Mouse (Mus musculus): ENCODE measurements at regions not wholly inside any gene's neighbourhood (a gene's known extent, or its start where the extent isn't known, plus 50 kb on each side); places are given as distances from the start of the nearest gene placed in this dataset.

DNA sequence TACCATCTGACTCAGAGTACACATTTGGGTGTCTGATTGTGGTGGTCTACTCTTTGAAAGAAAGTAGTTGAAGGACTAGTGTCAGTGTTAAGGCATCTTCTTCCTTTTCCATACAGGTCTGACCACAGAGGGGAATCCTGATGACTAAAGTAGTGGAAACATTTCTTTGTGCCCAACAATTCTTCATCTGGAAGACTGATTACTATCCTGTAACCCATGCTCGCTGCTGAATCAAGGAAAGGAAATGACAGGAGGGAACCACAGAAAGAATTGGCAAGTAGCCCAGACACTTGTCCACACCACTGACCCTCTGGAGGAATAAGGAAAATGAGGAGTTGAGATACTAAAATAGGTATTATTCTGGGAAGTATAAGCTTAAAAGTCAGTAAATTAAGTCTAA lies 162.3 kb downstream of the 4933402N22Rik start:
- H3K4me3 ChIP-seq (replicated peaks; ENCODE audit: low read depth, low read length) = no peak overlapping the region
- no peak overlapping the region for H3K4me2 ChIP-seq (ENCODE audit: low read length)
- H3K27me3 ChIP-seq (ENCODE audit: control insufficient read depth, insufficient read depth, low read length) = no peaks in the 10 kb centered on the region
- no peak overlapping the region for H3K9ac ChIP-seq (replicated peaks; ENCODE audit: low read length)
- H3K36me3 ChIP-seq (ENCODE audit: control insufficient read depth, insufficient read depth, low read length) = no peaks in the 10 kb centered on the region
- ATAC-seq (ENCODE audit: low FRiP score, low TSS enrichment) (no peak), DNase-seq (no peak)
- H3K27ac ChIP-seq (replicated peaks; ENCODE audit: low read depth, low read length) = no peak overlapping the region
- no peaks in the 10 kb centered on the region for H3K9me3 ChIP-seq (ENCODE audit: control insufficient read depth, low read length)
- WGBS = 82% methylated on average over 1 of the region's 1 CpGs
- H3K4me1 ChIP-seq (ENCODE audit: control insufficient read depth, insufficient read depth, low read length) = no peaks in the 10 kb centered on the region

DNA sequence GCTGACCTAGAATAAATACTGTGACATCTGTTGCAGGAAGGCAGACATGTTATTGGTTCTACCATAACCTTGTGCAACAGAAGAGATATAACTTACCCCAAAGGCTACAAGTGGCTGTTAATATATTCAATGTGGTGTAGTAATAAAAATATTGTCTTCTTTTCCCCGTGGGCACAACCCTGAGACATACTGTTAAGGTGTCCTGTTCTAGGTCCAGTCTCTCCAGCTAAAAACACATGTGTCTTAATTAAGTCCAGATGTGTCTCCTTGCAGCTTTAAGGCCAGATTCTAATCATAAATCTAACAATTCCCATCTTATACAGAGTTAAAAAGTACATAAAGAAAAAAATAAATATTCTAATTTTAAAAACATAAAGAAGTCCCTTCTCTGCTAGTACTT lies 175.8 kb downstream of the 4933402N22Rik start:
- Histone ChIP-seq H3K4me2 (ENCODE audit: low read length) (no peak overlapping the region), H3K27ac (replicated peaks; ENCODE audit: low read depth, low read length) (no peak overlapping the region), H3K9me3 (ENCODE audit: control insufficient read depth, low read length) (no peaks in the 10 kb centered on the region), H3K36me3 (ENCODE audit: control insufficient read depth, insufficient read depth, low read length) (no peaks in the 10 kb centered on the region), H3K4me3 (replicated peaks; ENCODE audit: low read depth, low read length) (no peak overlapping the region), H3K27me3 (ENCODE audit: control insufficient read depth, insufficient read depth, low read length) (no peaks in the 10 kb centered on the region), H3K4me1 (ENCODE audit: control insufficient read depth, insufficient read depth, low read length) (no peaks in the 10 kb centered on the region), H3K9ac (replicated peaks; ENCODE audit: low read length) (no peak overlapping the region)
- DNase-seq (no peak), ATAC-seq (ENCODE audit: low FRiP score, low TSS enrichment) (no peak)
- WGBS = 83% methylated on average over 1 of the region's 1 CpGs

DNA sequence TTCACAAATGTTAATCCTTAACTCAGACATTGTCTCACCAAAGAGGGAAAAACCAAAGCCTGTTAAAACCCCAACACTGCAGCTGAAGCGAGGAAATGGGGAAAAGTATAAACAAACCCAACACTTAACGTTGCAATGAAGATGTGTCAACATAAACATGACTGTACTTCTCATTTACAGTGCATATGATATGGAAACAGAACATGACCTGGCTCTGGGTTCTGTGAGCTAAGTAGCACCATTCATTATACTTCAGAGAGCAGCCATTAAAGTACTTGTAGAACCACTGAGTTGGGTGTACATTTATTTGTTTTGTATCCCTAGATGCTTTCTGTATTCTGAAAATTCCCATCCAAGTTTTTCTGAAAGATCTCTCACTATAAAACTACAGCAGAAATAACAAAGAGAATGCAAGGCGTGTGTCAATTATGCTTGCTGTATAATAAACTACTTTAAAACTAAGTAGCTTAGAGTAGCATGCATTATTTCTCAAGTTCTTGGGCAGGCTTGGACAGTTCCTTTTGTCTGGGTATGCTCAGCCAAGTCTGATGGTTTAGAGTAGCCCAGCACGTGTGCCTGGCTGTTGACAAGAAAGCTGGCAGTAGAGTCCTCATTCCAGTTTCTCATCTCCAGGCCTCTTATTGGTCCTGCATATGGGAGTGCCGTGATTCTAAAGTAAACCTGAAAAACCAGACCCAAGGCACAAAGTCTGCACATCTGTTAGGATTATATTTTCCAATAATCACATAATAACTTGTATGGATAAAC lies 198.9 kb downstream of the 4933402N22Rik start:
- 78% methylated on average over 5 of the region's 5 CpGs for WGBS
- DNase-seq (no peak), ATAC-seq (ENCODE audit: low FRiP score, low TSS enrichment) (no peak)
- no peak overlapping the region for H3K4me3 ChIP-seq (replicated peaks; ENCODE audit: low read depth, low read length)
- H3K36me3 ChIP-seq (ENCODE audit: control insufficient read depth, insufficient read depth, low read length) = no peaks in the 10 kb centered on the region
- no peaks in the 10 kb centered on the region for H3K4me1 ChIP-seq (ENCODE audit: control insufficient read depth, insufficient read depth, low read length)
- H3K9ac ChIP-seq (replicated peaks; ENCODE audit: low read length) = no peak overlapping the region
- H3K9me3 ChIP-seq (ENCODE audit: control insufficient read depth, low read length) = no peaks in the 10 kb centered on the region
- H3K4me2 ChIP-seq (ENCODE audit: low read length) = no peak overlapping the region
- H3K27me3 ChIP-seq (ENCODE audit: control insufficient read depth, insufficient read depth, low read length) = no peaks in the 10 kb centered on the region
- no peak overlapping the region for H3K27ac ChIP-seq (replicated peaks; ENCODE audit: low read depth, low read length)

DNA sequence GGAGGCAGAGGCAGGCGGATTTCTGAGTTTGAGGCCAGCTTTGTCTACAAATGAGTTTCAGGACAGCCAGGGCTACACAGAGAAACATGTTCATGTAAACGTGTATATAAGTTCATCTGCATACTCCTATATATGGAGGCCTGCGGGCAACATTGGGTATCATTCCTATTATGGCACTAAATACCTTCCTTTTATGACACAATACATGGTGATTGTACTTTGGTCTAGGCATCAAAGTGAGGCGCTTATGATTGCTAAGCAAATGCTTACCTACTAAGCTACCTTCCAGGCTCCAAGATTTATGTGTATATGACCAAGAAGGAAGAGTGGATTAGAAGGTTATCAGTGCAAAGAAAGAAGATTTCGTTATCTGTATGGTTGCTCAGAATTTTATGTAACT lies 207.1 kb downstream of the 4933402N22Rik start:
- Histone ChIP-seq H3K9ac (replicated peaks; ENCODE audit: low read length) (no peak overlapping the region), H3K27me3 (ENCODE audit: control insufficient read depth, insufficient read depth, low read length) (no peaks in the 10 kb centered on the region), H3K4me3 (replicated peaks; ENCODE audit: low read depth, low read length) (no peak overlapping the region), H3K9me3 (ENCODE audit: control insufficient read depth, low read length) (no peaks in the 10 kb centered on the region), H3K4me2 (ENCODE audit: low read length) (no peak overlapping the region), H3K27ac (replicated peaks; ENCODE audit: low read depth, low read length) (no peak overlapping the region), H3K36me3 (ENCODE audit: control insufficient read depth, insufficient read depth, low read length) (no peaks in the 10 kb centered on the region), H3K4me1 (ENCODE audit: control insufficient read depth, insufficient read depth, low read length) (no peaks in the 10 kb centered on the region)
- 92% methylated on average over 5 of the region's 5 CpGs for WGBS
- no peak for ATAC-seq (ENCODE audit: low FRiP score, low TSS enrichment)
- DNase-seq = no peak

DNA sequence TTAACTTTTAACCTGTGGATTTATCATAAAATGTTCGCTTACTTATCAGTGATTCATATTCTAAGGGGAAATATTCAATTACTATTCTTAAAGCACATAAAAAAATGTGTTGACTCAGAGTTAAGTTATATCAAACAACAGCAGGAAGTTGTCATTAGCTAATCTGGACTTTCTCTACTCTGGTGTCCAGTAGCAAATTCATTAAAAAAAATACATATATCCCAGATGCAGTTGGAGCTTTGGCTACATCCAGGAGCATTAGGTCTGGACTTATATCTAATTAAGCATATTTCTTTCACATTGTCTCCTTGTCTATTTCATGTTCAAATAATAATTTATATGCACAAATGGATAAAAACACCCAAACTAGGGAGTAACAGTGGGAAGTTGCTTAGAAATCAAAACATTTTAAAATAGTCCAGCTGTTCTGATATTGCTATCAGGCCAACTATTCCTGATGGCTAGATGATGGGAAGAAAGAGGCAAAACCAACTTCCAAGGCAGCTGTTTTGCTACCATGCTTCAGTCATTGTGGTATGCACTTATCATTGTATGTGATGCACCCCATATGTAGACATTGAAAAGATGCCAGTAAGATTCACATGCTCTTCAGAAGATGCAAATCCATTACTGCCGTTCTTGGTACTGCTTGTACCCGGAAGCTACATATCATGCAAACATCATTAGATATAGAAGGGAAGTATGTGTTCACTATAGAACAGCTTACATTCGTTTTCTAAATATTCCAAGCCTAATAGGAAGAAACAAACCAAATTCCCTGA lies 209.8 kb downstream of the 4933402N22Rik start:
- WGBS = 83% methylated on average over 4 of the region's 4 CpGs
- Histone ChIP-seq H3K9ac (replicated peaks; ENCODE audit: low read length) (no peak overlapping the region), H3K4me2 (ENCODE audit: low read length) (no peak overlapping the region), H3K4me1 (ENCODE audit: control insufficient read depth, insufficient read depth, low read length) (no peaks in the 10 kb centered on the region), H3K36me3 (ENCODE audit: control insufficient read depth, insufficient read depth, low read length) (no peaks in the 10 kb centered on the region), H3K9me3 (ENCODE audit: control insufficient read depth, low read length) (no peaks in the 10 kb centered on the region), H3K27ac (replicated peaks; ENCODE audit: low read depth, low read length) (no peak overlapping the region), H3K27me3 (ENCODE audit: control insufficient read depth, insufficient read depth, low read length) (no peaks in the 10 kb centered on the region), H3K4me3 (replicated peaks; ENCODE audit: low read depth, low read length) (no peak overlapping the region)
- ATAC-seq (ENCODE audit: low FRiP score, low TSS enrichment) (no peak), DNase-seq (no peak)

DNA sequence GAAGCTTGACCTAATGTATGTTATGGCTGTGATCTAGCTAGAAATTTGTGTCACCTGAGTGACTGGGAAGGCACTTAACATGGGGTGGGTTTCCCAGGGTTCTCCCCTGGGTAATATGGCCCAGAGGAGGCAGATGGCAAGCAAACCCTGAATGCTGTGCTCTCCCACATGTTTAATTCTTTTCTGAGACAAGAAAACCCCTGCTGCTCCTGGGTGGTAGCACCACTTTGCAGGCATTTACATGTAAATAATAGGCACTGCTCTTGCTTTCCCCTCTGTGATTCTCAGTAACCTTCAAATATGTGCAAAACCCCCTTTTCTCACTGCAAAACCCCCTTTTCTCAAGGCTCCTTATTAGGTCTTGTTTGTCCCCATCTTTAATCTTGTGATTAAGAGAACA lies 221.1 kb downstream of the 4933402N22Rik start:
- H3K4me2 ChIP-seq (ENCODE audit: low read length) = no peak overlapping the region
- H3K27me3 ChIP-seq (ENCODE audit: control insufficient read depth, insufficient read depth, low read length) = no peaks in the 10 kb centered on the region
- H3K9ac ChIP-seq (replicated peaks; ENCODE audit: low read length) = no peak overlapping the region
- H3K9me3 ChIP-seq (ENCODE audit: control insufficient read depth, low read length) = no peaks in the 10 kb centered on the region
- no peaks in the 10 kb centered on the region for H3K36me3 ChIP-seq (ENCODE audit: control insufficient read depth, insufficient read depth, low read length)
- H3K4me3 ChIP-seq (replicated peaks; ENCODE audit: low read depth, low read length) = no peak overlapping the region
- no peak for DNase-seq
- ATAC-seq (ENCODE audit: low FRiP score, low TSS enrichment) = no peak
- H3K27ac ChIP-seq (replicated peaks; ENCODE audit: low read depth, low read length) = no peak overlapping the region
- H3K4me1 ChIP-seq (ENCODE audit: control insufficient read depth, insufficient read depth, low read length) = no peaks in the 10 kb centered on the region

GRCm38 (mm10) chr5:12153295-12153694 lies 229.9 kb upstream of the Sema3d start:
- H3K9ac ChIP-seq (replicated peaks; ENCODE audit: low read length) = no peak overlapping the region
- H3K4me2 ChIP-seq (ENCODE audit: low read length) = no peak overlapping the region
- no peak overlapping the region for H3K4me3 ChIP-seq (replicated peaks; ENCODE audit: low read depth, low read length)
- no peaks in the 10 kb centered on the region for H3K36me3 ChIP-seq (ENCODE audit: control insufficient read depth, insufficient read depth, low read length)
- 64% methylated on average over 4 of the region's 4 CpGs for WGBS
- DNase-seq (no peak), ATAC-seq (ENCODE audit: low FRiP score, low TSS enrichment) (no peak)
- no peak overlapping the region for H3K27ac ChIP-seq (replicated peaks; ENCODE audit: low read depth, low read length)
- H3K9me3 ChIP-seq (ENCODE audit: control insufficient read depth, low read length) = no peaks in the 10 kb centered on the region
- H3K27me3 ChIP-seq (ENCODE audit: control insufficient read depth, insufficient read depth, low read length) = no peaks in the 10 kb centered on the region
- no peaks in the 10 kb centered on the region for H3K4me1 ChIP-seq (ENCODE audit: control insufficient read depth, insufficient read depth, low read length)

DNA sequence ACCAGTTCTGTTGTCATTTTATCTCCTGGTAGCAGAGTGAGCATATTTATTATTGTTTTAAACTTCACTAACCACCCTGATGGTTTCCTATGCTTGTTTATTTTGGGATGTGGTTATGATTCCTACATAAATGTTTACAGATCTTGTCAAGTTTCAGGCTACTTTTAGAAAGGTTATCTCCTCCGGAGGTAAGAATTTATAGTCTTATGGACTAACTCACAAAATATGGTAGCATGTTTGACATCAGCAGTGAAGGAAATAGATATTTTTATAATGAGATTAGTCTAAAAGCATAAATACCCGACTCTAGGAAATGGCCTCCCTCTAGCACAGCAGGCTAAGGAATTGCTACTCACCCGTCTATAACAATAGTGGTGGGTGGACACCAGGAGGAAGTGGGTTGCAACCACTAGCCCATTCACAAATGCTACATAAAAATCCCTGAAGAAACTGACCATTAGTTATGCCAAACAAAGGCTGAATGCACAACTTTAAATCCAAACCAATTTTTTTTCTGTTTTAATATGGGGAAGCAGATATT lies 228.6 kb upstream of the Sema3d start:
- H3K4me3 ChIP-seq (replicated peaks; ENCODE audit: low read depth, low read length) = no peak overlapping the region
- ATAC-seq (ENCODE audit: low FRiP score, low TSS enrichment) = no peak
- no peak overlapping the region for H3K9ac ChIP-seq (replicated peaks; ENCODE audit: low read length)
- no peaks in the 10 kb centered on the region for H3K4me1 ChIP-seq (ENCODE audit: control insufficient read depth, insufficient read depth, low read length)
- no peak for DNase-seq
- H3K9me3 ChIP-seq (ENCODE audit: control insufficient read depth, low read length) = no peaks in the 10 kb centered on the region
- H3K27ac ChIP-seq (replicated peaks; ENCODE audit: low read depth, low read length) = no peak overlapping the region
- no peak overlapping the region for H3K4me2 ChIP-seq (ENCODE audit: low read length)
- H3K36me3 ChIP-seq (ENCODE audit: control insufficient read depth, insufficient read depth, low read length) = no peaks in the 10 kb centered on the region
- 64% methylated on average over 3 of the region's 3 CpGs for WGBS
- H3K27me3 ChIP-seq (ENCODE audit: control insufficient read depth, insufficient read depth, low read length) = no peaks in the 10 kb centered on the region

DNA sequence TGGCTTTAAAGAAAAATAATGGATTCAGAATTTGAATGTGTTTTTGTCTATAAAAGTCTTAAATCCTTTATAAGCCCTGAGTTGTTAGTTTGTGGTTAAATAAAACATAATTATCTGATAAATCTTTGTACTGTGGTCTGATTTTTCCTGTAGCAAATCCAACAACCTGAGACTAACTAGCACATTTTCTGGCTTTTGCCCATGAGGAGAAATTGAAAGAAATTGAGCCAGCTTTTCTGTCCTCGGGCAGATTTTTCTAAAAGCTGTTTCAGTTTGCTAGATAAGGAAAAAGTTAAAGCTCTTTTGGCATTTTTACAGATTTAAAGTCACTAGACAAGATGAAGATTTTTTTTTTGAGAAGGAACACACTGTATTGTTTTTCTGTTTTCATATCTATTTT lies 191.5 kb upstream of the Sema3d start:
- Histone ChIP-seq H3K27me3 (ENCODE audit: control insufficient read depth, insufficient read depth, low read length) (no peaks in the 10 kb centered on the region), H3K9me3 (ENCODE audit: control insufficient read depth, low read length) (no peaks in the 10 kb centered on the region), H3K9ac (replicated peaks; ENCODE audit: low read length) (no peak overlapping the region), H3K36me3 (ENCODE audit: control insufficient read depth, insufficient read depth, low read length) (no peaks in the 10 kb centered on the region), H3K4me2 (ENCODE audit: low read length) (no peak overlapping the region), H3K27ac (replicated peaks; ENCODE audit: low read depth, low read length) (no peak overlapping the region), H3K4me3 (replicated peaks; ENCODE audit: low read depth, low read length) (no peak overlapping the region), H3K4me1 (ENCODE audit: control insufficient read depth, insufficient read depth, low read length) (no peaks in the 10 kb centered on the region)
- DNase-seq (no peak), ATAC-seq (ENCODE audit: low FRiP score, low TSS enrichment) (no peak)
- 89% methylated on average over 1 of the region's 1 CpGs for WGBS

Measured in midbrain, embryonic 14.5 days (tissue).